Mouse (Mus musculus) megakaryocyte, embryonic 14.5 days (primary cell): ENCODE data around the gene Fbxw22.
"Not testable (repeated sequence)": the region's sequence is repeated elsewhere in the genome, so short reads cannot be mapped to it uniquely, and the experiment has no call there.

Experiments used
- FLI1 ChIP-seq: IDR thresholded peaks from 2 replicates; pipeline ENCODE4 v1.6.1; 2012; ENCODE audit warnings: low read length, inconsistent platforms, mixed read lengths
- GATA1 ChIP-seq: IDR thresholded peaks from 3 replicates; pipeline ENCODE4 v1.6.1; 2012; ENCODE audit warnings: mixed read lengths, low read length, inconsistent platforms, borderline replicate concordance

- not testable (repeated sequence) for TF ChIP-seq FLI1, GATA1
Measured at GRCm38 (mm10) chr9:109404196-109404595, at the start of gene Fbxw22.
